Mouse (Mus musculus): ENCODE data around the gene Dlx6.

- TF ChIP-seq CTCF (IDR thresholded peaks at IDR 0.05; ENCODE audit: extremely low read depth, insufficient read depth, low read length) (no peak), POLR2A (IDR thresholded peaks at IDR 0.05; ENCODE audit: extremely low read depth, insufficient read depth, low read length) (no peak)
Observed at GRCm38 (mm10) chr6:6857766-6858165, 5.4 kb upstream of the Dlx6 start.
